Mouse (Mus musculus) myocyte (in vitro differentiated cells): Measurements from ENCODE around the gene Egfl7.

Experiments
- CEBPB ChIP-seq: IDR thresholded peaks from 2 replicates; pipeline ENCODE4 v1.6.1; 2011; ENCODE audit warnings: mild to moderate bottlenecking, moderate library complexity; ENCODE audit not compliant: poor library complexity, insufficient read depth, severe bottlenecking
- E2F4 ChIP-seq: IDR thresholded peaks from one replicate; pipeline ENCODE4 v1.6.1; 2011; ENCODE audit warnings: mild to moderate bottlenecking, control low read depth, moderate library complexity; ENCODE audit not compliant: insufficient read depth
- MAX ChIP-seq: IDR thresholded peaks from one replicate; pipeline ENCODE4 v1.6.1; 2011; ENCODE audit warnings: low read depth, mild to moderate bottlenecking, control low read depth
- MYOD1 ChIP-seq, 3 experiments: IDR thresholded peaks; one replicate each; pipeline ENCODE4 v1.6.1; 2011; ENCODE audit warnings: control low read depth in 2 of 3, low read depth in 2 of 3, mild to moderate bottlenecking in 2 of 3, moderate library complexity in 1 of 3; ENCODE audit not compliant: insufficient read length in 2 of 3, control insufficient read depth in 1 of 3
- MYOG ChIP-seq, 3 experiments: IDR thresholded peaks; one replicate each; pipeline ENCODE4 v1.6.1; 2011; ENCODE audit warnings: control low read depth in 2 of 3, low read depth in 2 of 3, mild to moderate bottlenecking in 2 of 3; ENCODE audit not compliant: insufficient read length in 2 of 3, control insufficient read depth in 1 of 3, insufficient read depth in 1 of 3
- POLR2A ChIP-seq: IDR thresholded peaks from one replicate; pipeline ENCODE4 v1.6.1; 2011; ENCODE audit warnings: low read depth, mild to moderate bottlenecking, control low read depth, moderate library complexity; ENCODE audit not compliant: insufficient read length
- POLR2AphosphoS2 ChIP-seq: IDR thresholded peaks from one replicate; pipeline ENCODE4 v1.6.1; 2011; ENCODE audit warnings: low read depth, control low read depth; ENCODE audit not compliant: insufficient read length
- REST ChIP-seq: IDR thresholded peaks from one replicate; pipeline ENCODE4 v1.6.1; 2011; ENCODE audit warnings: mild to moderate bottlenecking, control low read depth, moderate library complexity; ENCODE audit not compliant: insufficient read depth, insufficient read length
- SRF ChIP-seq: IDR thresholded peaks from one replicate; pipeline ENCODE4 v1.6.1; 2011; ENCODE audit warnings: low read depth; ENCODE audit not compliant: control insufficient read depth, insufficient read length
- USF1 ChIP-seq: IDR thresholded peaks from one replicate; pipeline ENCODE4 v1.6.1; 2011; ENCODE audit warnings: low read depth, mild to moderate bottlenecking, control low read depth, moderate library complexity

GRCm38 (mm10) chr2:26544265-26544664 is 35.5 kb upstream of the Egfl7 start:
- TF ChIP-seq MAX (no peak), E2F4 (no peak), POLR2A (no peak), POLR2AphosphoS2 (no peak), CEBPB (no peak), USF1 (no peak), MYOG (IDR thresholded peaks at IDR 0.05; ENCODE audit: control insufficient read depth in 1 of 3, insufficient read depth in 1 of 3, insufficient read length in 2 of 3, low read depth in 2 of 3) (no peak), MYOD1 (IDR thresholded peaks at IDR 0.05; ENCODE audit: control insufficient read depth in 1 of 3, insufficient read length in 2 of 3, low read depth in 2 of 3) (no peak), REST (no peak), SRF (no peak)
